Mouse (Mus musculus) embryonic facial prominence, embryonic 11.5 days (tissue): ENCODE measurements at regions not wholly inside any gene's neighbourhood (a gene's known extent, or its start where the extent isn't known, plus 50 kb on each side); places are given as distances from the start of the nearest gene placed in this dataset.

Experiments used
- ATAC-seq: fragments of 200-750 bp; cut with Nextera tagmentation; replicated peaks from 2 replicates; pipeline ENCODE4 v1.8.0; 2017; ENCODE audit warnings: low read depth; ENCODE audit not compliant: insufficient number of reproducible peaks, low FRiP score, low TSS enrichment
- DNase-seq: peaks from one replicate; pipeline ENCODE4 v3.0.0-alpha.2; 2015; ENCODE audit warnings: low spot score
- H3K27ac ChIP-seq: fragments of 300-500 bp; sonication (generic); replicated peaks from 2 replicates; pipeline ENCODE4 v1.5.1; 2014; ENCODE audit warnings: mild to moderate bottlenecking, low read depth, low read length, control low read depth
- H3K27me3 ChIP-seq: fragments of 300-500 bp; sonication (generic); 2 replicates; pipeline ENCODE4 v1.6.1; 2014; ENCODE audit warnings: mild to moderate bottlenecking, low read length, moderate library complexity, mixed read lengths; ENCODE audit not compliant: control insufficient read depth, insufficient read depth
- H3K36me3 ChIP-seq: fragments of 300-500 bp; sonication (generic); replicated peaks from 2 replicates; pipeline ENCODE4 v1.6.1; 2014; ENCODE audit warnings: low read depth, mild to moderate bottlenecking, low read length, moderate library complexity, mixed read lengths; ENCODE audit not compliant: control insufficient read depth, insufficient read depth
- H3K4me1 ChIP-seq: fragments of 300-500 bp; sonication (generic); 2 replicates; pipeline ENCODE4 v1.6.1; 2014; ENCODE audit warnings: low read length, mixed read lengths; ENCODE audit not compliant: control insufficient read depth, insufficient read depth
- H3K4me2 ChIP-seq: fragments of 300-500 bp; sonication (generic); 2 replicates; pipeline ENCODE4 v1.6.1; 2014; ENCODE audit warnings: low read depth, mild to moderate bottlenecking, control low read depth, low read length, moderate library complexity
- H3K4me3 ChIP-seq: fragments of 300-500 bp; sonication (generic); 2 replicates; pipeline ENCODE4 v1.5.1; 2014; ENCODE audit warnings: low read depth, low read length, control low read depth
- H3K9ac ChIP-seq: fragments of 300-500 bp; sonication (generic); replicated peaks from 2 replicates; pipeline ENCODE4 v1.6.1; 2014; ENCODE audit warnings: mild to moderate bottlenecking, control low read depth, low read length
- H3K9me3 ChIP-seq: fragments of 300-500 bp; sonication (generic); replicated peaks from 2 replicates; pipeline ENCODE4 v1.6.1; 2016; ENCODE audit warnings: mild to moderate bottlenecking, low read length, inconsistent platforms, mixed read lengths; ENCODE audit not compliant: control insufficient read depth
- WGBS: fragments of 180-500 bp; shearing (Covaris S2); extraction: QIAGEN DNeasy Blood & Tissue Kit; methylation state at CpG from one replicate; pipeline ENCODE4 v1.1.7; 2014; 5-methylcytosine and 5-hydroxymethylcytosine counted together

- Histone ChIP-seq H3K9ac (no peak overlapping the region), H3K27me3 (no peaks in the 10 kb centered on the region), H3K4me1 (no peaks in the 10 kb centered on the region), H3K27ac (no peak overlapping the region), H3K4me2 (no peak overlapping the region), H3K4me3 (no peak overlapping the region), H3K9me3 (no peaks in the 10 kb centered on the region), H3K36me3 (no peaks in the 10 kb centered on the region)
- 95% methylated on average over 4 of the region's 6 CpGs for WGBS
- no peak for ATAC-seq
- no peak for DNase-seq
Observed at GRCm38 (mm10) chr4:124154627-124155026, 236.8 kb upstream of the 4930535I16Rik start.

GRCm38 (mm10) chr4:124149771-124150451 lies 232.1 kb upstream of the 4930535I16Rik start:
- peak overlapping the region; percentile 10; the same call in 1 of the 2 replicates for H3K4me3 ChIP-seq
- 0 out of 2 replicates have a peak, but pooled peaks have one; percentile 67 for ATAC-seq

GRCm38 (mm10) chr4:124149037-124149436 lies 231.2 kb upstream of the 4930535I16Rik start:
- no peak overlapping the region for H3K4me2 ChIP-seq
- no peaks in the 10 kb centered on the region for H3K27me3 ChIP-seq
- no peak for DNase-seq
- 81% methylated on average over 3 of the region's 3 CpGs for WGBS
- H3K4me3 ChIP-seq, result no peak overlapping the region
- ATAC-seq, result no peak
- H3K36me3 ChIP-seq, result no peaks in the 10 kb centered on the region
- no peaks in the 10 kb centered on the region for H3K4me1 ChIP-seq
- H3K27ac ChIP-seq, result no peak overlapping the region
- H3K9ac ChIP-seq, result no peak overlapping the region
- no peaks in the 10 kb centered on the region for H3K9me3 ChIP-seq

More at GRCm38 (mm10) chr4:124149771-124150451, 232.1 kb upstream of the 4930535I16Rik start:
- Histone ChIP-seq H3K9ac (peak overlapping the region; percentile 52), H3K9me3 (no peaks in the 10 kb centered on the region), H3K4me1 (no peaks in the 10 kb centered on the region), H3K27ac (no peak overlapping the region), H3K36me3 (no peaks in the 10 kb centered on the region), H3K27me3 (no peaks in the 10 kb centered on the region), H3K4me2 (peak overlapping the region; percentile 40)
- WGBS, result 6% methylated on average over 16 of the region's 16 CpGs
- DNase-seq, result peak; percentile 55

GRCm38 (mm10) chr4:124147276-124147675 lies 229.5 kb upstream of the 4930535I16Rik start:
- H3K9ac ChIP-seq, result no peak overlapping the region
- H3K27me3 ChIP-seq, result 0 out of 2 replicates have a peak, but pooled peaks cover 2% of the 10 kb centered on the region
- no peaks in the 10 kb centered on the region for H3K4me1 ChIP-seq
- 70% methylated on average over 4 of the region's 4 CpGs for WGBS
- DNase-seq (no peak), ATAC-seq (no peak)
- H3K27ac ChIP-seq, result no peak overlapping the region
- H3K9me3 ChIP-seq, result no peaks in the 10 kb centered on the region
- H3K4me2 ChIP-seq, result no peak overlapping the region
- no peak overlapping the region for H3K4me3 ChIP-seq
- no peaks in the 10 kb centered on the region for H3K36me3 ChIP-seq

GRCm38 (mm10) chr4:124146135-124146534 lies 228.3 kb upstream of the 4930535I16Rik start:
- no peaks in the 10 kb centered on the region for H3K36me3 ChIP-seq
- no peak overlapping the region for H3K4me2 ChIP-seq
- 24% methylated on average over 8 of the region's 8 CpGs for WGBS
- DNase-seq (no peak), ATAC-seq (no peak)
- H3K9me3 ChIP-seq, result no peaks in the 10 kb centered on the region
- H3K27me3 ChIP-seq, result 0 out of 2 replicates have a peak, but pooled peaks cover 2% of the 10 kb centered on the region
- no peak overlapping the region for H3K4me3 ChIP-seq
- no peak overlapping the region for H3K9ac ChIP-seq
- no peak overlapping the region for H3K27ac ChIP-seq
- H3K4me1 ChIP-seq, result no peaks in the 10 kb centered on the region

GRCm38 (mm10) chr4:124143630-124144029 lies 225.8 kb upstream of the 4930535I16Rik start:
- ATAC-seq (no peak), DNase-seq (no peak)
- Histone ChIP-seq H3K4me3 (no peak overlapping the region), H3K4me2 (no peak overlapping the region), H3K36me3 (no peaks in the 10 kb centered on the region), H3K27ac (no peak overlapping the region), H3K27me3 (0 out of 2 replicates have a peak, but pooled peaks cover 2% of the 10 kb centered on the region), H3K9me3 (no peaks in the 10 kb centered on the region), H3K9ac (no peak overlapping the region), H3K4me1 (no peaks in the 10 kb centered on the region)
- WGBS, result 32% methylated on average over 5 of the region's 5 CpGs

- Histone ChIP-seq H3K27me3 (0 out of 2 replicates have a peak, but pooled peaks cover 2% of the 10 kb centered on the region), H3K27ac (no peak overlapping the region)
Observed at GRCm38 (mm10) chr4:124143226-124143625, 225.4 kb upstream of the 4930535I16Rik start.

GRCm38 (mm10) chr4:124142083-124142482 lies 224.3 kb upstream of the 4930535I16Rik start:
- 11% methylated on average over 5 of the region's 5 CpGs for WGBS
- no peak overlapping the region for H3K4me3 ChIP-seq
- ATAC-seq, result no peak
- H3K4me1 ChIP-seq, result no peaks in the 10 kb centered on the region
- no peaks in the 10 kb centered on the region for H3K9me3 ChIP-seq
- DNase-seq, result peak; percentile 96
- 0 out of 2 replicates have a peak, but pooled peaks cover 2% of the 10 kb centered on the region for H3K27me3 ChIP-seq
- H3K36me3 ChIP-seq, result no peaks in the 10 kb centered on the region
- H3K27ac ChIP-seq, result no peak overlapping the region
- H3K9ac ChIP-seq, result no peak overlapping the region
- H3K4me2 ChIP-seq, result no peak overlapping the region

More at GRCm38 (mm10) chr4:124143226-124143625, 225.4 kb upstream of the 4930535I16Rik start:
- DNase-seq (no peak), ATAC-seq (no peak)
- Histone ChIP-seq H3K4me1 (no peaks in the 10 kb centered on the region), H3K4me3 (no peak overlapping the region), H3K4me2 (no peak overlapping the region), H3K9ac (no peak overlapping the region), H3K9me3 (no peaks in the 10 kb centered on the region), H3K36me3 (no peaks in the 10 kb centered on the region)
- 51% methylated on average over 7 of the region's 7 CpGs for WGBS
